Mouse (Mus musculus) CH12.LX (cell line): ENCODE measurements around the gene Dgkd. TPM values are rescaled to one million over a fixed set of nuclear protein-coding genes. Genes with fewer than 3 reads are reported as not detected.
"Not testable (repeated sequence)": the region's sequence is repeated elsewhere in the genome, so short reads cannot be mapped to it uniquely, and the experiment has no call there.

Experiments
- DNase-seq: peaks from one replicate; pipeline ENCODE4 v3.0.0-alpha.2; 2013; ENCODE audit errors: extremely low read depth
- H3K27ac ChIP-seq: 2 replicates; pipeline ENCODE4 v1.5.1; 2012; ENCODE audit warnings: low read depth, mild to moderate bottlenecking, control low read depth, moderate library complexity; ENCODE audit not compliant: insufficient read depth
- H3K27me3 ChIP-seq: replicated peaks from 2 replicates; pipeline ENCODE3; 2012; ENCODE audit warnings: inconsistent platforms
- H3K36me3 ChIP-seq, 2 experiments: replicated peaks in 1 of 2; 2 replicates each; pipeline versions ENCODE3 to v1.6.1; 2012; ENCODE audit warnings: inconsistent platforms in 1 of 2, low read length in 1 of 2, mild to moderate bottlenecking in 1 of 2, mixed read lengths in 1 of 2, moderate library complexity in 1 of 2; ENCODE audit not compliant: control insufficient read depth in 1 of 2, insufficient read depth in 1 of 2
- H3K4me1 ChIP-seq, 2 experiments: 2 replicates each; pipeline ENCODE4 v1.6.1; 2012; ENCODE audit warnings: inconsistent platforms in 1 of 2, moderate library complexity in 1 of 2; ENCODE audit not compliant: insufficient read depth in 2 of 2, control insufficient read depth in 1 of 2
- H3K4me2 ChIP-seq: 2 replicates; pipeline ENCODE4 v1.6.1; 2012; ENCODE audit warnings: low read depth, mild to moderate bottlenecking, control low read depth; ENCODE audit not compliant: poor library complexity, insufficient read depth, severe bottlenecking
- H3K4me3 ChIP-seq, 3 experiments: fragments of 150-350 bp in 1 of 3; sonication (generic) in 1 of 3; replicated peaks in 1 of 3; 2 replicates each; pipeline versions ENCODE3 to v1.5.1; 2011 to 2012; ENCODE audit warnings: low read depth in 2 of 3, low read length in 2 of 3, mild to moderate bottlenecking in 2 of 3, moderate library complexity in 2 of 3, control low read depth in 1 of 3, improper control_type of control experiment in 1 of 3, inconsistent platforms in 1 of 3, mixed read lengths in 1 of 3; ENCODE audit not compliant: poor library complexity in 1 of 3
- H3K79me2 ChIP-seq: replicated peaks from 2 replicates; pipeline ENCODE4 v1.6.1; 2012; ENCODE audit warnings: mild to moderate bottlenecking, moderate library complexity; ENCODE audit not compliant: control insufficient read depth, poor library complexity, insufficient read depth, severe bottlenecking; ENCODE audit errors: extremely low read depth
- H3K9ac ChIP-seq: 2 replicates; pipeline ENCODE4 v1.6.1; 2012; ENCODE audit warnings: low read depth, mild to moderate bottlenecking, control low read depth, moderate library complexity; ENCODE audit not compliant: insufficient read depth
- H3K9me3 ChIP-seq: replicated peaks from 2 replicates; pipeline ENCODE3; 2012; ENCODE audit warnings: low read length, inconsistent platforms, mixed read lengths
- BHLHE40 ChIP-seq: IDR thresholded peaks from 2 replicates; pipeline ENCODE4 v1.6.1; 2011; ENCODE audit warnings: mild to moderate bottlenecking, low read depth, low read length, improper control_type of control experiment
- CHD2 ChIP-seq: IDR thresholded peaks from 2 replicates; pipeline ENCODE4 v1.6.1; 2011; ENCODE audit warnings: low read length, improper control_type of control experiment
- CTCF ChIP-seq, 2 experiments: IDR thresholded peaks in 1 of 2; conservative IDR thresholded peaks in 1 of 2; 2 replicates each; pipeline ENCODE4 v1.5.1; 2011 to 2012; ENCODE audit warnings: low read depth in 2 of 2, low read length in 2 of 2, improper control_type of control experiment in 1 of 2, inconsistent platforms in 1 of 2, mild to moderate bottlenecking in 1 of 2, moderate library complexity in 1 of 2
- ELF1 ChIP-seq: IDR thresholded peaks from 2 replicates; pipeline ENCODE4 v1.6.1; 2014; ENCODE audit warnings: low read depth, mild to moderate bottlenecking, inconsistent platforms, low read length, improper control_type of control experiment
- EP300 ChIP-seq: IDR thresholded peaks from 2 replicates; pipeline ENCODE4 v1.6.1; 2011; ENCODE audit warnings: low read length, improper control_type of control experiment
- ETS1 ChIP-seq: conservative IDR thresholded peaks from 2 replicates; pipeline ENCODE4 v1.6.1; 2012; ENCODE audit warnings: low read depth, mild to moderate bottlenecking, inconsistent platforms, low read length, improper control_type of control experiment, moderate library complexity
- IRF4 ChIP-seq: IDR thresholded peaks from 2 replicates; pipeline ENCODE4 v1.6.1; 2014; ENCODE audit warnings: low read depth, mild to moderate bottlenecking, inconsistent platforms, low read length, improper control_type of control experiment
- KAT2A ChIP-seq: IDR thresholded peaks from 2 replicates; pipeline ENCODE4 v1.6.1; 2012; ENCODE audit warnings: low read length, improper control_type of control experiment, inconsistent platforms; ENCODE audit not compliant: insufficient replicate concordance
- MAFK ChIP-seq: IDR thresholded peaks from 2 replicates; pipeline ENCODE4 v1.6.1; 2011; ENCODE audit warnings: low read length, improper control_type of control experiment; ENCODE audit not compliant: insufficient replicate concordance
- MAX ChIP-seq: IDR thresholded peaks from 2 replicates; pipeline ENCODE4 v1.6.1; 2011; ENCODE audit warnings: low read length, improper control_type of control experiment
- MEF2A ChIP-seq: IDR thresholded peaks from 2 replicates; pipeline ENCODE4 v1.6.1; 2014; ENCODE audit warnings: low read depth, mild to moderate bottlenecking, inconsistent platforms, low read length, improper control_type of control experiment, borderline replicate concordance
- NELFE ChIP-seq: IDR thresholded peaks from 2 replicates; pipeline ENCODE4 v1.6.1; 2011; ENCODE audit warnings: low read depth, low read length, improper control_type of control experiment
- RAD21 ChIP-seq: IDR thresholded peaks from 2 replicates; pipeline ENCODE4 v1.6.1; 2011; ENCODE audit warnings: low read depth, mild to moderate bottlenecking, low read length, improper control_type of control experiment, moderate library complexity
- SMC3 ChIP-seq: IDR thresholded peaks from 2 replicates; pipeline ENCODE4 v1.6.1; 2011; ENCODE audit warnings: low read depth, low read length, improper control_type of control experiment
- TCF12 ChIP-seq: IDR thresholded peaks from 2 replicates; pipeline ENCODE4 v1.6.1; 2014; ENCODE audit warnings: low read depth, mild to moderate bottlenecking, inconsistent platforms, low read length, improper control_type of control experiment
- UBTF ChIP-seq: IDR thresholded peaks from 2 replicates; pipeline ENCODE4 v1.6.1; 2012; ENCODE audit warnings: low read depth, mild to moderate bottlenecking, inconsistent platforms, low read length, improper control_type of control experiment, moderate library complexity
- ZC3H11A ChIP-seq: IDR thresholded peaks from 2 replicates; pipeline ENCODE4 v1.6.1; 2012; ENCODE audit warnings: low read depth, mild to moderate bottlenecking, inconsistent platforms, low read length, improper control_type of control experiment
- ZKSCAN1 ChIP-seq: IDR thresholded peaks from 2 replicates; pipeline ENCODE4 v1.6.1; 2012; ENCODE audit warnings: low read depth, inconsistent platforms, low read length, improper control_type of control experiment, borderline replicate concordance
- dilution Hi-C: fragments of 300-500 bp; cut with MboI; formaldehyde crosslinking; loops from 2 replicates; pipeline ENCODE4 v1.14.3; 2020; ENCODE audit warnings: low sequenced_read_pairs; ENCODE audit not compliant: extremely low pct_unique_long_range_greater_than_20kb, extremely low pct_ligation_motif_present
- in situ Hi-C: fragments of 300-500 bp; cut with MboI; formaldehyde crosslinking; loops from 3 replicates; pipeline ENCODE4 v1.14.3; 2019; ENCODE audit warnings: low sequenced_read_pairs, low pct_ligation_motif_present, low pct_unique_long_range_greater_than_20kb, mixed read lengths
- polyA plus RNA-seq: library from polyadenylated mRNA; unstranded; fragments of >175 nt; gene quantifications from 2 replicates; pipeline ENCODE4 v1.2.1, GENCODE M21; 2012; ENCODE audit warnings: low read depth; ENCODE audit not compliant: insufficient read length
- total RNA-seq, 2 experiments: library from RNA; depleted of rRNA; stranded (reverse); fragments of 300-350 nt in 1 of 2; fragments of >200 nt in 1 of 2; gene quantifications; 2 replicates each; pipeline ENCODE4 v1.2.3; 2012 to 2014

The Dgkd gene
- total and polyA plus RNA-seq, 3 experiments, result 57.5 to 89.9 (median 73.8) TPM

DNA sequence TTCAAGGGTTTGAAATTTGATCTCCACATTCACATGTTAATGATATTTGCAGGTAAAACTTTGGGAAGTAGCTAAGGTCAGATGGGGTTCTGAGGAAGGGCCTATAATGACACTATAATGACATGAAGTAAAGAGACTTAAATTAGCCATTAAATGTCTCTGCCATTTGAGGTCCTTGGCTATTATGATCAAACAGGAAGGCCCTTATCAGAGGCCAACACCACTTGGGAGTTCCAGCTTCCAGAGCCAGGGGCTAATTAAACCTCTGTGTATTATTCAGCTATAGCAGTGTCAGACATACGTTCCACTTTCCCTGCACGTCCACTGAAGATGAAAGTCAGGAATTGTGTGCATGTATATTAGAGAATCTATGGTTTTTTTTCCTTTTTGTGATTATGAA is 26.6 kb upstream of the Dgkd start:
- Histone ChIP-seq H3K79me2 (no peaks in the 10 kb centered on the region), H3K4me2 (no peak overlapping the region), H3K27me3 (no peaks in the 10 kb centered on the region), H3K9ac (no peak overlapping the region), H3K36me3 (no peaks in the 10 kb centered on the region), H3K4me3 (no peak overlapping the region), H3K4me1 (peaks cover 11 to 45% of the 10 kb centered on the region in 2 experiments), H3K27ac (no peak overlapping the region), H3K9me3 (no peaks in the 10 kb centered on the region)
- TF ChIP-seq BHLHE40 (no peak), ZC3H11A (no peak), ELF1 (no peak), EP300 (no peak), KAT2A (no peak), TCF12 (no peak), SMC3 (no peak), IRF4 (no peak), ZKSCAN1 (no peak), NELFE (no peak), RAD21 (no peak), MAX (no peak), ETS1 (no peak), MEF2A (no peak), UBTF (no peak), CTCF (conservative IDR thresholded peaks at IDR 0.05 in 1 of 2, IDR thresholded peaks at IDR 0.05 in 1 of 2; ENCODE audit: low read depth in 2 of 2, low read length in 2 of 2) (no peak), CHD2 (no peak), MAFK (no peak)
- dilution Hi-C loops, result no loop called here
- DNase-seq, result no peak
- in situ Hi-C loops, result no loop called here

DNA sequence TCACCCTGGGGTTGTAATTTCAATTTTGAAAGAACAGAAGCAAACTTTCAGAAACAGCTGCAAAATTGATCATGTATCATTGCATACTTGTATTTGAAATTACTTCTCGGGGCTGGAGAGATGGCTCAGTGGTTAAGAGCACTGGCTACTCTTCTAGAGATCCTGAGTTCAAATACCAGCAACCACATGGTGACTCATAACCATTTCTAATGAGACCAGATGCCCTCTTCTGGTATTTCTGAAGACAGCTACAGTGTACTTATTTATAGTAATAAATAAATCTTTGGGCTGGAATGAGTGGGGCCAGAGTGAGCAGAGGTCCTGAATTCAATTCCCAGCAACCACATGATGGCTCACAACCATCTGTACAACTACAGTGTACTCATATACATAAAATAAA is 25.6 kb upstream of the Dgkd start:
- H3K9ac ChIP-seq, H3K9me3 ChIP-seq, H3K4me2 ChIP-seq, H3K79me2 ChIP-seq, DNase-seq, H3K27ac ChIP-seq, H3K27me3 ChIP-seq, dilution Hi-C loops, H3K36me3 ChIP-seq, H3K4me3 ChIP-seq, in situ Hi-C loops: not testable (repeated sequence)
- H3K4me1 ChIP-seq, result peaks cover 11 to 45% of the 10 kb centered on the region in 2 experiments
- TF ChIP-seq RAD21 (peak; percentile 1), CTCF (conservative IDR thresholded peaks at IDR 0.05 in 1 of 2, IDR thresholded peaks at IDR 0.05 in 1 of 2; ENCODE audit: low read depth in 2 of 2, low read length in 2 of 2) (peak in 1 of 2 experiments; percentile 19; a peak in 1 of 4 replicates)
- TF ChIP-seq, all 38 proteins: peak for 2; not testable (repeated sequence) for 36
